8 mouse cellular contexts compared by ENCODE assay signal in genomic region chr5:137706913-137707633, GRCm38 (mm10). TPM values are rescaled to one million over a fixed set of nuclear protein-coding genes. Genes with fewer than 3 reads are reported as not detected.
DNase-seq lines count a peak whose midpoint lies in the region; ATAC-seq lines count a peak whose summit lies in the region.

No protein-coding gene starts in this region.

- peaks cover 3% of the 10 kb centered on the region; the same call in 1 of the 2 replicates for H3K4me1 ChIP-seq in midbrain, embryonic 16.5 days (ENCODE audit: control insufficient read depth, insufficient read depth, low read length)

- H3K9me3 ChIP-seq in midbrain, embryonic 16.5 days (replicated peaks; ENCODE audit: control insufficient read depth, low read length, poor library complexity, severe bottlenecking): no peaks in the 10 kb centered on the region

- H3K36me3 ChIP-seq in midbrain, embryonic 16.5 days (ENCODE audit: control insufficient read depth, insufficient read depth, low read length): no peaks in the 10 kb centered on the region

- DNase-seq in right cerebral cortex, postnatal 4 days: peak; percentile 29
- no peak for DNase-seq in right cerebral cortex, adult 18-20 months
- DNase-seq in adrenal gland, postnatal 36 days: peak; percentile 56 to 69
- DNase-seq in forelimb bud, embryonic 11.5 days (ENCODE audit: low read depth, low spot score): peak; percentile 45
- peak; percentile 81 for DNase-seq in kidney, postnatal 36 days
- peak; percentile 76 to 84 for DNase-seq in thymus, adult 18-20 months
- no peak for DNase-seq in gastrocnemius, adult 8-10 months (ENCODE audit: low spot score in 2 of 2)

- H3K27me3 ChIP-seq in midbrain, embryonic 16.5 days (ENCODE audit: control insufficient read depth, insufficient read depth, low read depth, low read length): no peaks in the 10 kb centered on the region

- WGBS in midbrain, embryonic 16.5 days: 61% methylated on average over 12 of the region's 12 CpGs

- no peak for ATAC-seq in midbrain, embryonic 16.5 days

- 0 out of 2 replicates have a peak overlapping the region, but pooled peaks have one; percentile 12 for H3K4me2 ChIP-seq in midbrain, embryonic 16.5 days (ENCODE audit: low read length)

- no peak overlapping the region for H3K4me3 ChIP-seq in midbrain, embryonic 16.5 days (ENCODE audit: low read depth, low read length)

- H3K27ac ChIP-seq in midbrain, embryonic 16.5 days (ENCODE audit: low read length): no peak overlapping the region

- H3K9ac ChIP-seq in midbrain, embryonic 16.5 days (ENCODE audit: low read depth, low read length): no peak overlapping the region

RNA-seq across cellular contexts. Expression of gene Agfg2, which starts 22.5 kb away (rescaled TPM):
- total RNA-seq in adrenal gland, postnatal 36 days (2021): 10 to 100 TPM; 30.4 to 30.6 TPM
- polyA plus RNA-seq in midbrain, embryonic 16.5 days (2015; fragmentation: Nextera tagmentation; extraction: Ambion mirVana): 15.8 and 20.4 TPM in 2 replicates
- total RNA-seq in gastrocnemius, adult 8-10 months (2022): 1 to 10 TPM; 2.4 to 4.4 (median 3.3) TPM

RNA-seq across cellular contexts. Expression of gene Nyap1, which starts 34.3 kb away (rescaled TPM):
- 1 to 10 TPM; 3.1 to 3.2 TPM for total RNA-seq in adrenal gland, postnatal 36 days (2021)
- 67.2 and 67.5 TPM in 2 replicates for polyA plus RNA-seq in midbrain, embryonic 16.5 days (2015; fragmentation: Nextera tagmentation; extraction: Ambion mirVana)
- under 1 TPM in 2 of 4 experiments, not detected in 2; 0.10 to 0.16 TPM for total RNA-seq in gastrocnemius, adult 8-10 months (2022)

RNA-seq across cellular contexts. Expression of gene Tsc22d4, which starts 38.5 kb away (rescaled TPM):
- total RNA-seq in adrenal gland, postnatal 36 days (2021): 10 to 100 TPM; 79.5 to 84.6 TPM
- polyA plus RNA-seq in midbrain, embryonic 16.5 days (2015; fragmentation: Nextera tagmentation; extraction: Ambion mirVana): 55.4 and 74.1 TPM in 2 replicates
- total RNA-seq in gastrocnemius, adult 8-10 months (2022): 10 to 100 TPM; 39.6 to 68.9 (median 47.7) TPM

Comparison
In these comparisons a context has a peak if more than half of its experiments do, and no peak if none do; other contexts are left out.
1. DNase-seq: peak in right cerebral cortex, postnatal 4 days (single experiment), adrenal gland, postnatal 36 days (2 of 2), forelimb bud, embryonic 11.5 days (single experiment), kidney, postnatal 36 days (2 of 2) and thymus, adult 18-20 months (2 of 2); none in right cerebral cortex, adult 18-20 months (single experiment) and gastrocnemius, adult 8-10 months (0 of 2).
2. RNA of gene Agfg2, which starts 22.5 kb away (total RNA-seq): 30.4 to 30.6 TPM in adrenal gland, postnatal 36 days; 2.4 to 4.4 TPM in gastrocnemius, adult 8-10 months; every median in the first group is over 4 times any median in the second.